Mouse (Mus musculus): ENCODE results near the gene Zfp846. TPM values are rescaled to one million over a fixed set of nuclear protein-coding genes. Genes with fewer than 3 reads are reported as not detected.
"Not testable (repeated sequence)": the region's sequence is repeated elsewhere in the genome, so short reads cannot be mapped to it uniquely, and the experiment has no call there.

Zfp846 gene
- 3.1 and 3.7 TPM in 2 replicates for polyA plus RNA-seq (2012; rRNA removed)

GRCm38 (mm10) chr9:20581175-20581634, at the start of gene Zfp846:
TSS of gene Zfp846 (plus strand) at chr9:20581291.
- DNase-seq (ENCODE audit: low read depth) = peak; percentile 57

GRCm38 (mm10) chr9:20534326-20534926, 46.7 kb upstream of the Zfp846 start:
- no peak for DNase-seq (ENCODE audit: low read depth)

GRCm38 (mm10) chr9:20536598-20536997, 44.5 kb upstream of the Zfp846 start:
- peak; percentile 68 for DNase-seq (ENCODE audit: low read depth)

GRCm38 (mm10) chr9:20543496-20543895, 37.6 kb upstream of the Zfp846 start:
- no peak for DNase-seq (ENCODE audit: low read depth)

- DNase-seq (ENCODE audit: low read depth) = peak; percentile 73
Observed at GRCm38 (mm10) chr9:20544070-20544821, 36.8 kb upstream of the Zfp846 start.

- DNase-seq (ENCODE audit: low read depth) = no peak
Observed at GRCm38 (mm10) chr9:20545151-20545550, 35.9 kb upstream of the Zfp846 start.

GRCm38 (mm10) chr9:20551781-20552275, 29.3 kb upstream of the Zfp846 start:
- no peak for DNase-seq (ENCODE audit: low read depth)

GRCm38 (mm10) chr9:20552698-20553097, 28.4 kb upstream of the Zfp846 start:
- no peak for DNase-seq (ENCODE audit: low read depth)

GRCm38 (mm10) chr9:20562177-20562576, 18.9 kb upstream of the Zfp846 start:
- no peak for DNase-seq (ENCODE audit: low read depth)

- DNase-seq (ENCODE audit: low read depth) = not testable (repeated sequence)
Observed at GRCm38 (mm10) chr9:20565326-20566030, 15.6 kb upstream of the Zfp846 start.

- DNase-seq (ENCODE audit: low read depth) = no peak
Observed at GRCm38 (mm10) chr9:20571060-20571459, 10.0 kb upstream of the Zfp846 start.

GRCm38 (mm10) chr9:20576591-20576990, 4.5 kb upstream of the Zfp846 start:
- no peak for DNase-seq (ENCODE audit: low read depth)

GRCm38 (mm10) chr9:20601270-20601669, 20.2 kb downstream of the Zfp846 start:
- DNase-seq (ENCODE audit: low read depth) = no peak

- no peak for DNase-seq (ENCODE audit: low read depth)
Observed at GRCm38 (mm10) chr9:20606269-20606668, 25.2 kb downstream of the Zfp846 start.

- peak; percentile 65 for DNase-seq (ENCODE audit: low read depth)
Observed at GRCm38 (mm10) chr9:20607100-20607974, 26.2 kb downstream of the Zfp846 start.

GRCm38 (mm10) chr9:20609831-20610464, 28.9 kb downstream of the Zfp846 start:
- DNase-seq (ENCODE audit: low read depth) = no peak

GRCm38 (mm10) chr9:20611976-20612375, 30.9 kb downstream of the Zfp846 start:
- no peak for DNase-seq (ENCODE audit: low read depth)

- DNase-seq (ENCODE audit: low read depth) = no peak
Observed at GRCm38 (mm10) chr9:20616685-20617084, 35.6 kb downstream of the Zfp846 start.

- DNase-seq (ENCODE audit: low read depth) = no peak
Observed at GRCm38 (mm10) chr9:20631332-20631731, 50.2 kb downstream of the Zfp846 start.

GRCm38 (mm10) chr9:20635676-20636075, 54.6 kb downstream of the Zfp846 start:
- not testable (repeated sequence) for DNase-seq (ENCODE audit: low read depth)

GRCm38 (mm10) chr9:20636256-20636655, 55.2 kb downstream of the Zfp846 start:
- DNase-seq (ENCODE audit: low read depth) = no peak
